Mouse (Mus musculus): Measurements from ENCODE around the gene Oma1.

GRCm38 (mm10) chr4:103385031-103385430 is 71.4 kb downstream of the Oma1 start:
- TF ChIP-seq EP300 (IDR thresholded peaks at IDR 0.05) (no peak), CTCF (IDR thresholded peaks at IDR 0.05) (no peak)
